Comparison of ENCODE assay signal across 21 mouse cellular contexts in genomic region chr9:109960593-109960992, GRCm38 (mm10). TPM values are rescaled to one million over a fixed set of nuclear protein-coding genes. Genes with fewer than 3 reads are reported as not detected.
DNase-seq lines count a peak whose midpoint lies in the region; ATAC-seq lines count a peak whose summit lies in the region.
"Had no signal": no experiment of that assay in that cellular context is flagged by ENCODE, and none has a peak within 500 bp of the region (broad histone marks: within the 10 kb centered on the region; RNA-seq: fewer than 3 reads in every experiment).

No protein-coding gene starts in this region.

- no peak overlapping the region for H3K4me3 ChIP-seq in hindbrain, embryonic 10.5 days
- H3K4me3 ChIP-seq: embryonic facial prominence, embryonic 10.5 days; embryonic facial prominence, embryonic 12.5 days; forebrain, embryonic 13.5 days; forebrain, embryonic 15.5 days had no signal

- DNase-seq in heart, adult 11 months: peak; percentile 27
- DNase-seq in heart, adult 18-20 months: no peak
- peak; percentile 31 for DNase-seq in A20 (ENCODE audit: low read depth, low spot score)
- DNase-seq in hindbrain, embryonic 10.5 days (ENCODE audit: low spot score): no peak
- DNase-seq: adrenal gland, adult 8-10 months; adrenal gland, postnatal 14 days; adrenal gland, postnatal 36 days; cerebellum, adult 11-12 months; cerebellum, adult 2 months; cerebellum, adult 9-10 months; cerebellum, postnatal 10 days; cerebellum, postnatal 25 days; forebrain, postnatal 0 days had no signal

- no peaks in the 10 kb centered on the region for H3K36me3 ChIP-seq in hindbrain, embryonic 10.5 days
- H3K36me3 ChIP-seq: embryonic facial prominence, embryonic 10.5 days; embryonic facial prominence, embryonic 12.5 days; forebrain, embryonic 15.5 days; G1E had no signal

- H3K4me1 ChIP-seq in hindbrain, embryonic 10.5 days (replicated peaks): no peaks in the 10 kb centered on the region
- H3K4me1 ChIP-seq: embryonic facial prominence, embryonic 12.5 days; forebrain, embryonic 13.5 days; forebrain, embryonic 15.5 days had no signal

- no peaks in the 10 kb centered on the region for H3K27me3 ChIP-seq in hindbrain, embryonic 10.5 days (ENCODE audit: insufficient read depth, poor library complexity, severe bottlenecking)
- H3K27me3 ChIP-seq: embryonic facial prominence, embryonic 12.5 days; forebrain, embryonic 13.5 days; forebrain, embryonic 15.5 days; Patski had no signal

- ATAC-seq in granulocyte monocyte progenitor cell, adult 5-6 weeks (replicated peaks; ENCODE audit: poor library complexity, severe bottlenecking): peak; percentile 50
- ATAC-seq: activated CD4-positive, CD25-positive, alpha-beta regulatory T cell, adult 4 months; forebrain, embryonic 13.5 days; forebrain, embryonic 15.5 days; forebrain, postnatal 0 days; Patski had no signal

- no peaks in the 10 kb centered on the region for H3K9me3 ChIP-seq in hindbrain, embryonic 10.5 days
- H3K9me3 ChIP-seq: embryonic facial prominence, embryonic 10.5 days; embryonic facial prominence, embryonic 12.5 days; forebrain, embryonic 13.5 days; forebrain, embryonic 15.5 days; G1E had no signal

- H3K27ac ChIP-seq in hindbrain, embryonic 10.5 days: no peak overlapping the region
- H3K27ac ChIP-seq: embryonic facial prominence, embryonic 10.5 days; embryonic facial prominence, embryonic 12.5 days; forebrain, embryonic 13.5 days; forebrain, embryonic 15.5 days had no signal

- 92% methylated on average over 4 of the region's 4 CpGs for WGBS in hindbrain, embryonic 10.5 days

RNA-seq across cellular contexts. Expression of gene Map4, which starts 29.3 kb away (rescaled TPM):
- 100 to 1,000 TPM; 314 to 326 TPM for total RNA-seq in heart, adult 18-20 months (2021)
- 33.3 and 42.6 TPM in 2 replicates for total RNA-seq in granulocyte monocyte progenitor cell, adult 5-6 weeks (2014; fragmentation: Nextera tagmentation)
- 17.1 and 22.3 TPM in 2 replicates for total RNA-seq in granulocyte monocyte progenitor cell, adult 5-6 weeks (2017)
- 71.6 and 96.3 TPM in 2 replicates for polyA plus RNA-seq in hindbrain, embryonic 10.5 days (2016; fragmentation: Nextera tagmentation; extraction: Ambion mirVana)

Comparison
In these comparisons a context has a peak if more than half of its experiments do, and no peak if none do; other contexts are left out.
1. DNase-seq: peak in heart, adult 11 months (single experiment) and A20 (single experiment); none in heart, adult 18-20 months (0 of 2) and hindbrain, embryonic 10.5 days (single experiment).
2. RNA of gene Map4, which starts 29.3 kb away (total RNA-seq): 314 to 326 TPM in heart, adult 18-20 months; 17.1 to 42.6 TPM in granulocyte monocyte progenitor cell, adult 5-6 weeks; every median in the first group is over 4 times any median in the second.